Mouse (Mus musculus) limb, embryonic 11.5 days (tissue): ENCODE measurements around the gene Chd2. TPM values are rescaled to one million over a fixed set of nuclear protein-coding genes. Genes with fewer than 3 reads are reported as not detected.

Experiments used
- ATAC-seq: fragments of 200-750 bp; cut with Nextera tagmentation; 2 replicates; pipeline ENCODE4 v1.8.0; 2017; ENCODE audit warnings: low read depth; ENCODE audit not compliant: insufficient number of reproducible peaks, low FRiP score, low TSS enrichment
- DNase-seq: peaks from one replicate; pipeline ENCODE4 v3.0.0-alpha.2; 2015; ENCODE audit warnings: low spot score
- H3K27ac ChIP-seq: fragments of 300-500 bp; sonication (generic); replicated peaks from 2 replicates; pipeline ENCODE4 v1.5.1; 2014; ENCODE audit warnings: low read depth, mild to moderate bottlenecking, low read length
- H3K27me3 ChIP-seq: fragments of 300-500 bp; sonication (generic); 2 replicates; pipeline ENCODE4 v1.6.1; 2014; ENCODE audit warnings: mild to moderate bottlenecking, low read length, mixed read lengths; ENCODE audit not compliant: control insufficient read depth, insufficient read depth
- H3K36me3 ChIP-seq: fragments of 300-500 bp; sonication (generic); 2 replicates; pipeline ENCODE4 v1.6.1; 2014; ENCODE audit warnings: mild to moderate bottlenecking, low read length, moderate library complexity, mixed read lengths; ENCODE audit not compliant: control insufficient read depth, insufficient read depth
- H3K4me1 ChIP-seq: fragments of 300-500 bp; sonication (generic); 2 replicates; pipeline ENCODE4 v1.6.1; 2014; ENCODE audit warnings: low read length, mixed read lengths; ENCODE audit not compliant: control insufficient read depth, insufficient read depth
- H3K4me2 ChIP-seq: fragments of 300-500 bp; sonication (generic); 2 replicates; pipeline ENCODE4 v1.6.1; 2014; ENCODE audit warnings: low read depth, mild to moderate bottlenecking, moderate library complexity; ENCODE audit not compliant: severe bottlenecking
- H3K4me3 ChIP-seq: fragments of 300-500 bp; sonication (generic); 2 replicates; pipeline ENCODE4 v1.5.1; 2014; ENCODE audit warnings: low read depth, low read length
- H3K9ac ChIP-seq: fragments of 300-500 bp; sonication (generic); 2 replicates; pipeline ENCODE4 v1.6.1; 2014; ENCODE audit warnings: mild to moderate bottlenecking, low read length
- H3K9me3 ChIP-seq: fragments of 300-500 bp; sonication (generic); 2 replicates; pipeline ENCODE4 v1.6.1; 2016; ENCODE audit warnings: low read length; ENCODE audit not compliant: control insufficient read depth
- WGBS: fragments of 180-500 bp; shearing (Covaris S2); extraction: QIAGEN DNeasy Blood & Tissue Kit; methylation state at CpG from one replicate; pipeline ENCODE4 v1.1.7; 2014; 5-methylcytosine and 5-hydroxymethylcytosine counted together
- polyA plus RNA-seq: library from polyadenylated mRNA; unstranded; fragments of >200 nt; fragmentation: Nextera tagmentation; extraction: Ambion mirVana; gene quantifications from 2 replicates; pipeline ENCODE4 v1.2.1, GENCODE M21; 2014

Chd2 gene
- polyA plus RNA-seq, 1 experiment from 2014 or later: 48.9 TPM

DNA sequence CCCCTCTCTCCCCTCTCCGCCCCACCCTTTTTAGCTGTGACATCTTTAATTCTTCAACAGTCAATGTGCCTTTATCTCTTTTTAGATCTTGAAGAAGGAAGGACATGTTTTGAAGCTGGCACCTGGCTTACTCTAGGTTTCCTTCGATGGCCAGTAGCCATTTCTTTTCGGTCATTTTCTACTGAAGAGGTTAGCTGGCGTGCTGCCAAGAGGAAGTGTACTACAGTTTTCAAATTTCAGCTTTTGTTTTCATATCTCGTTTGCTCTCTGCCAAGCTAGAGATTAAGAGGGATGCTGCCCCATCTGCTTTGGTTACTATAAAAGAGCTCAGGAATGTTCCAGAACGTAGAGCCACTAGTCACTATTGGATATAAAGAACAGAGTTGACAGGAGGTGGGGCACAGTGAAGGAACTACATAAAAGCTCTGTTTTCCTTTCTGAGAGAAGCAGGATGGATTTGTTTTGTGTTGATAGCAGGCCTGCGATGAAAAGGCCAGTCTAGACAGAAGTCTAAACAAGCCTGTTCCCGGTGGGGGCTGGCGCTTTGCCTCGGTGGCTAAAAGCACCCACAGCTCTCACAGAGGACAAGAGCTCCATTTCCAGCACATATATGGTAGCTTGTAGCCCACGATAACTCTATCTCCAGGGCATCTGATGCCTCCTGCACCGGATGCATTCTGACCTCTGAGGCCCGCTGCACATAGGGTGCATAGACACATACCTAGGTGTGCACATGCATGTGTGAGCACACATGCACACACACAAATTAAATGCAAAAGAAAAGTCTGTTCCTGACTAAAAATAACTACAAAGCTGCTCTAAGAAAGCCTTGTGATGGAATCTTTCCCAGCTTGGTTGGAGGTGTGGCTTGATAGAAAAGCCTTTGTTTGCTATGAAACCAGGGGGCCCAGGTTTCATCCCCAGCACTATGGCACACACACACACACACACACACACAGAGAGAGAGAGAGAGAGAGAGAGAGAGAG, 42.7 kb upstream of the Chd2 start:
- no peaks in the 10 kb centered on the region for H3K9me3 ChIP-seq
- no peaks in the 10 kb centered on the region for H3K36me3 ChIP-seq
- 0 out of 2 replicates have a peak overlapping the region, but pooled peaks have one; percentile 22 for H3K9ac ChIP-seq
- 70% methylated on average over 13 of the region's 13 CpGs for WGBS
- no peak overlapping the region for H3K4me2 ChIP-seq
- DNase-seq (no peak), ATAC-seq (no peak)
- H3K27ac ChIP-seq: peak overlapping the region; percentile 70
- no peak overlapping the region for H3K4me3 ChIP-seq
- H3K27me3 ChIP-seq: no peaks in the 10 kb centered on the region
- peaks cover 11% of the 10 kb centered on the region; the same call in 1 of the 2 replicates for H3K4me1 ChIP-seq

DNA sequence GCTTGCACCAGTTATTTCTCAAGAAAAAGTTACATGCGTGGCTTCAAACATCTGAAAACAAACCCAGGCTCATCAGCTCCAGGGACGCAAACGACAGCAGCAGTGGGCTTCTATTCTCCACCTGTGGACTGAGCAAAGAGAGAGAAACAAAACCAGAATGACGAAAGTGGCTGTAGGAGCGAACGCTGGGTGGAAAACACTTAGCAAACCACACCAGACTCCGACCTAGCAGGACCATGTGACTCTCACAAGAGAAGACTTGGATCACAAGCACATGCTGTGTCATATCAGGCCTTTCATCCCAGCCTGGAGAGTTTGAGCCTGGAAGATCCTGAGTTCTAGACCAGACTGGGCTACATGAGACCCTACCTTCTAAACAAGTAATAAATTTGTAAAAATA, 41.8 kb upstream of the Chd2 start:
- H3K9me3 ChIP-seq: no peaks in the 10 kb centered on the region
- DNase-seq (no peak), ATAC-seq (no peak)
- 82% methylated on average over 7 of the region's 7 CpGs for WGBS
- no peaks in the 10 kb centered on the region for H3K27me3 ChIP-seq
- no peak overlapping the region for H3K4me3 ChIP-seq
- no peaks in the 10 kb centered on the region for H3K36me3 ChIP-seq
- peaks cover 7% of the 10 kb centered on the region; the same call in 1 of the 2 replicates for H3K4me1 ChIP-seq
- no peak overlapping the region for H3K9ac ChIP-seq
- H3K4me2 ChIP-seq: no peak overlapping the region
- no peak overlapping the region for H3K27ac ChIP-seq

DNA sequence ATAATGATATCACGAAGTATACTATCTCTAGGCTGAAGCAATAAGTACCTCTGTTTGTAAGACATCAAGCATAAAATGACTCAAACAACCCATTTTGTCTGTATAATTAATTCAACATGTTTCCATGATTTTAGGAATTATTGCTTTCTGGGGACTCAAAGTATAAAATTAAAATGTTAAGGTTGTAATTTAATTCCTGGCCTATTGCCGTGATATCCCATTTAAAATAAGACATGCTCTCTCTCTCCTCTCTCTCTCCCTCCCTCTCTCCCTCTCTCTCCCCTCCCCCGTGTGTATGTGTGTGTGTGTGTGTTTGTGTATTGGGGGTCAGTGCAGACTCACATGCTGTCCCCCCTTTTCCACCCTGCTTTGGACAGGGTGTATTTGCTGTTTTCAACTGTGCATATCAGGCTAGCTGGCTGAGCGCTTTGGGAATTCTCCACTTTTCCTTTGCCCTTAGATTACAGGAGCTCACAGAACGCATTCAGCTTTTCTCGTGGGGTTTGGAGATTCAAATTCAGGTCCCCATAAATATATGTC, 40.3 kb upstream of the Chd2 start:
- H3K9me3 ChIP-seq: no peaks in the 10 kb centered on the region
- H3K4me2 ChIP-seq: no peak overlapping the region
- H3K27me3 ChIP-seq: no peaks in the 10 kb centered on the region
- no peak for DNase-seq
- WGBS: 60% methylated on average over 6 of the region's 6 CpGs
- H3K9ac ChIP-seq: no peak overlapping the region
- peaks cover 7% of the 10 kb centered on the region; the same call in 1 of the 2 replicates for H3K4me1 ChIP-seq
- no peak for ATAC-seq
- no peak overlapping the region for H3K4me3 ChIP-seq
- no peak overlapping the region for H3K27ac ChIP-seq
- H3K36me3 ChIP-seq: no peaks in the 10 kb centered on the region

DNA sequence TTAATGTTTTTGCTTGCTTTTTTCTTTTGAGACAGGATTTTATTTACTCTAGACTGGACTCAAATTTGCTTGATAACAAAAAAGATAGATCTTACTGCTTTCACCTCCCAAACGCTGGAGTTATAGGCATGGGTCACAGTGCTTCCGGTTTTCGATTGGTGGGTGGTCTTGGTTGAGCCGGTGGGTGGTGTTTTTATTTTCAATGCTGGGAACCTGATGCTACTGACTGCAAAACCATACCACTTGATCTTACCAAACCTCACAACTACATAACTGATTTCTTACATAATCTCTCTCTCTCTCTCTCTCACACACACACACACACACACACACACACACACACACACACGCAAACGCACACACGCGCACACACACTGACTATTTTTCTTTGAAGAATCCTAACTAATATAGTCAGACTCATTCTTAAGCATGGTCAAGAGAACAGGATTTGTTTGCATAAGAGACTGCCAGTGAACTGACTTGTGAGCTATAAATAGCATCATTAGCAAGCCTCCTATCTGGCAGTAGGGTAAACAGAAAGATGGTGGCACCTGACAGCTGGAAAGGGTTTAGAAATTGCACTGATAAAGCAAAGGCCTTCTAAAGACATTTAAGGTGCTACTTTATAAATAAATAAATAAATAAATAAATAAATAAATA, 37.6 kb upstream of the Chd2 start:
- no peaks in the 10 kb centered on the region for H3K9me3 ChIP-seq
- DNase-seq (no peak), ATAC-seq (no peak)
- WGBS: 78% methylated on average over 8 of the region's 8 CpGs
- H3K4me1 ChIP-seq: 0 out of 2 replicates have a peak, but pooled peaks cover under 1% of the 10 kb centered on the region
- no peak overlapping the region for H3K4me3 ChIP-seq
- H3K36me3 ChIP-seq: no peaks in the 10 kb centered on the region
- no peak overlapping the region for H3K4me2 ChIP-seq
- H3K27ac ChIP-seq: no peak overlapping the region
- no peak overlapping the region for H3K9ac ChIP-seq
- no peaks in the 10 kb centered on the region for H3K27me3 ChIP-seq

DNA sequence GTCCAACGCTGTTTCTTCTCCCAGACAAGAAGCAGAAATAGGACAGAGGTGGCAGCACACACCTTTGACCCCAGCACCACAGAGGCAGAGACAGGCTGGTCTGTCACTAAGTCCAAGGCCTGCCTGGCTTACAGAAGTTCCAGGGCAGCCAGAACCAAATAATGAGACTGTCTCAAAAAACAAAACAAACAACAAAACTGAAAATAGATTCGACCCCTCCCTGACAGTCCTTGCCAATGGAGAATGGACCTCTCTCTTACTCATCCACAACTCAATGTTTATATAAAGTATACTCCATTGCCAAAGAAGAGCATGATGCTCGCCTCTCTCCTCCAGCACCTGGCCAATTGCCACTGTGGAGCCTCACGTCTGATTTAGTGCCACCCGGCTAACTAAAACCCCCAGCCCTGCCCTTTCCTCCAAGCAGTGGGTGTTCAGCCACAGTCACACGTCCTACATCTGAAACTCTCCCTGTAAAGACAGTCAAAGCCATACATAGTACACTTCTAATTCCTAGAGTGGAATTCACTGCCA, 36.3 kb upstream of the Chd2 start:
- no peak for DNase-seq
- no peak overlapping the region for H3K9ac ChIP-seq
- no peak overlapping the region for H3K4me3 ChIP-seq
- 76% methylated on average over 6 of the region's 6 CpGs for WGBS
- no peaks in the 10 kb centered on the region for H3K27me3 ChIP-seq
- no peak overlapping the region for H3K4me2 ChIP-seq
- no peak for ATAC-seq
- no peaks in the 10 kb centered on the region for H3K4me1 ChIP-seq
- H3K36me3 ChIP-seq: no peaks in the 10 kb centered on the region
- no peak overlapping the region for H3K27ac ChIP-seq
- no peaks in the 10 kb centered on the region for H3K9me3 ChIP-seq

DNA sequence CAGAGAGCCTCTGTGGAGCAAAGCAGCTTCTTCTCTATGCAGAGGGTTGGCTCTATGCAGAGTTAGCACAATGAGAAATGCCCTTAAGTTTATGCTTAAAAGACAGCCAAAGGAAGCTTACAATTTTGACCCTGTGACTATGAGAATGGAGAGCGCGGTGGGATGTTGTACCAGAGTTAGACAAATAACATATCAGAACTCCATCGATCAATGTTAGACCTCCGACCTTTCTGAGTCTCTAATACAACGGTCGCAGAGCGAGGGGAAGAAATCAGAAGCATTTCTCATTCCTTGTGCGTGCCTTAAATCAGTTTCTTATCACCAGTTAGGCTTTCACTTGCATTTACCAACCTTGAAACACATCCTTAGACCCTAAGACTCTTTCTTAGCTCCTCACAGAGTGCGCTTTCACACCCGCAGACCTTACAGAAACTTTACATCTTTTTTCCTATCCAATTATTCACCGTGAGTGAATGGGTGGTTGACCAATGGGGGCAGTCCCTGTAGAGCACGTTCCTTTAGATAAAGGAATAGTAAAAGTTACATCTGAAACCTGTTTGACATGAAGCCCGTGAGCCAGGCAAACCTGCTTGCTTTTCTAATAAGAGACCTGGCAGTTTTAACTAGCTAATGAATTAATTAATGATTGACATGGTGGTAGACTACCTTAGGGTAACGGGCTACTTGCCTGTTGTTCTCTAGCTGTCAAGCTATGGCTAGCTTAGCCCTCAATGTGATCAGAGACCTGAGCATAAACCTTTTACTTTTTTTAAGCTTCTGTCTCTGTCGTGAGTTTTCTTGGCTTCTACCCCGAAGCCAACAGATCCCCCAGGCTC, 34.7 kb upstream of the Chd2 start:
- no peak overlapping the region for H3K4me3 ChIP-seq
- DNase-seq (no peak), ATAC-seq (no peak)
- no peak overlapping the region for H3K4me2 ChIP-seq
- WGBS: 63% methylated on average over 16 of the region's 16 CpGs
- no peaks in the 10 kb centered on the region for H3K9me3 ChIP-seq
- no peaks in the 10 kb centered on the region for H3K27me3 ChIP-seq
- H3K36me3 ChIP-seq: no peaks in the 10 kb centered on the region
- no peaks in the 10 kb centered on the region for H3K4me1 ChIP-seq
- H3K9ac ChIP-seq: no peak overlapping the region
- H3K27ac ChIP-seq: no peak overlapping the region

DNA sequence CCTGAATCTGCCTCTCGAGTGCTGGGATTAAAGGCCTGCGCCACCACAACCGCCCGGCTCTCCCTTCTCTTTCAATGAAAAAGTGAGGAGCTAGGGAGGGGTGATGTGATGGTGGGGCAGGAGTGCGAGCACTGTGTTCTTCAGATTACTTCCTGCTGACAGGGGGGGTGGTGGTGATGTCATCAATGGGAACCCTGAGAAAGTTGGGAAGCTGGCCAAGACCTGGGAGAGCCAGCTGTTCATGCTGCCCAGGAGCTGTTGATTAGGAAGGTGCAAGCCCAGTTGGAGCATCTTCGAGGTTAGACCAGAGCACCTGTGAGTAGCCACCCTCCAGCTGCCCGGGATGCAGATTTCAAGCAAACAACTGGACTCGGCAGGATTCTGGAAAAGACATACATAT, 33.6 kb upstream of the Chd2 start:
- Histone ChIP-seq H3K4me3 (no peak overlapping the region), H3K9me3 (no peaks in the 10 kb centered on the region), H3K27me3 (no peaks in the 10 kb centered on the region), H3K27ac (no peak overlapping the region), H3K4me1 (no peaks in the 10 kb centered on the region), H3K9ac (no peak overlapping the region), H3K36me3 (no peaks in the 10 kb centered on the region), H3K4me2 (no peak overlapping the region)
- DNase-seq: no peak
- WGBS: 57% methylated on average over 8 of the region's 8 CpGs
- ATAC-seq: no peak
